Mouse (Mus musculus) telencephalon, adult 2 months (tissue): ENCODE results near the gene Ap5z1.

Source experiments
- DNase-seq: peaks from one replicate; pipeline ENCODE4 v3.0.0-alpha.2; 2011; ENCODE audit warnings: low read depth, low spot score

The Ap5z1 gene

DNA sequence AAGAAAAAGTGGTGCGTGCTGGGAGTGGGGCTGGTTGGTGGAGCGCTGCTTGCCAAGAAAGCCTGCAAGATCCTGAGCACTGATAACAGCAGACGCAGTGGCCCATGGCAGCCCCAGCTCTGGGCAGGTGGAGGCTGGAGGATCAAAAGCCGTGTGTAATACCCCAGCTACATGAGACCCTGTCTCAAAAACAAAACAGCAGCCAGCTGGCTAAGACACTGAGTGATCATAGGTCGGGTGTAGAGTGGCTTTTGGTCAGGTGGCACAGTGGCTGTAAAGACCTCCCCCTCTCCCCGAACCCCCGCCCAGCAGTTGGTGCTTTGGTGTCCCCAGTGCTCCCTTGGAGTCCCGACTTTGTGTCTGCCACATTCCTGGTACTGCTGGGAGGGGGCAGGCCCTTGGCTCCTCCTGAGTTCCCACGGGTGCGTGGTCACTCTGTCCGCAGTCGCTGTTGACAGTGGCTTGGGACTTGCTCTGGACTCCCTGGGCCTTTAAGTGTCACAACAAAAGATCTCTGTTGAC, 23.8 kb upstream of the Ap5z1 start:
- DNase-seq: no peak

DNA sequence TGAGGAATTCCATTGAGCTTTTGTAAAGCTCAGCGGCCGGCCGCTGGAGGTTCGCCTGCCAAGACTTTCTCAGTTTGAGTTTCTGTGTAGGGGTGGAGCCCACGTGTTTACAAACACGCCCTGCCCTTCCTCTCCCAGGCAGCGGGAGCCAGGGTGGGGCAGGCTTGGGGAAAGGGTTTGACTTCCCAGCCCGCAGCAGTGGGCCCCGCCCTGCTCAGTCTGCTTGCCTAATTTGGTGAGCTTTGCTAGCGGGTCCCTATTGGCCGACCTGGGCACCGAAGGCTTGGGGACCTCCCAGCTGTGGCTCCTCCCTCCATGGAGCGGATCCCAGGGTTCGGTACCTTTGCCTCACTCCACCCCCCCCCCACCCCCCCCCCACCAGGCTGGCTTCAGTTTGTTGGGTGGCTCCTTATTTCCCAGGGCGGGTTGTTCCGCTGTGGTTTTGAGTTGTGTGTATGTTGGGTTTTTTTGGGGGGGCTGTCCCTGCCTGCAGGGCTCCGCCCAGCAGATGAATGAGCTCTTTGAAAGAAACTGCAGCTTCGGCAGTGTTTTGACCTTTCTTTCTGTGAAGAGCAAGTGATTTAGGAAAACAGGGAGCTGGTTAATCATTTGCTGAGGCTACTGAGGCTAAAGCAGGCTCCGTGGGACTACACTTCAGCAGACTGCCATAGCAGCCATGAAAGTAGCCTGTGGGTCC, 23.1 kb upstream of the Ap5z1 start:
- no peak for DNase-seq

DNA sequence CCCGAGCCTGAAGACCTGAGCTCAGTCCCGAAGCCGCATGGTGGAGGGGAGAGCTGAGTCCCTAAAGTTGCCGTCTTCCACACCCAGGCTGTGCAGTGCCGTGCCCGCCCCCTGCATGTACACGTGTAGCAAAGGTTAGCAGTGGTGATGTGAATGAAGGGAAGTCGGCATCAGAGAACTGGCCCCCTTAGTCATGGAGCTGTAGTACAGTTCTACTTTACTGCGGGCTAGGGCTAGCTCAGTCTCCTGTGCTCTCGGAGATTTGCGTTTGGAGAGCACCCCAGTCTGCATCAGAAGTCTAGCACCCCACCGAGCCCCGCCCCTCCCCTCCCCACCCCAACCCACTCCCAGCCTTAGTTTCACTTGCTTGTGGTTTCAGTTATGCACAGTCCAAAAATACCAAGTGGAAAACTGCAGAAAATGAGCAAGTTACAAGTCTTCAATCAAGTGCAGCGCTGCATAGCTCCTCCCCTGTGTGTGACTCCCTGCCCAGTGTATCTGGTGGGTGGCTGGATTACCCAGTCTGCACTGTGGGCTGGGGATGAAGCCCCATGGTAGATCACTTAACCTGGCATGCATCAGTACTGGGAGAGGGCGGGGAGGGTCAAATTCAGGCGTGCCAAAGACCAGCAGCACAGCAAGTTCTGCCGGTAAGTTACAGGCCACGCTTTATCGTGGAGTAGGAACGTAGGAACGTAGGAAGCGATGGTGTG, 22.3 kb upstream of the Ap5z1 start:
- no peak for DNase-seq

DNA sequence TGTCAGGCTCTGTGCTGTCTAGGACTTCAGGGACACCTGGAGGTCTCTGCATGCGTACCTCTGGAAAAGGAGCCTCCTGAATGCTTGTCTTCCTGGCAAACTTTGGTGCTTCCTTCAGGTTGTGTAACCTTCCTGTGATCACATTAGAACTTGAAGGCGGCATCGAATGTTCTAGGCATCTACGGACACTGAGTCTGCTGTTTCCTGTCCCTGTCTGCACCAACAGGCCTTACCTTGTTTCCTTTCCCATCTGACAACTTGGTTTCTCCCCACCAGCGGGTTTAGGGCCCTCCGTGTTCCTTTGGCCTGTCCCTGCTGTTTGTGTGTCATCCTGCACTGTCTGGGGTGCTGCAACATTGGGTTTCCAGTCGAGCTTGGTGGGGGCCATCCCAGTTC, 21.7 kb upstream of the Ap5z1 start:
- no peak for DNase-seq

DNA sequence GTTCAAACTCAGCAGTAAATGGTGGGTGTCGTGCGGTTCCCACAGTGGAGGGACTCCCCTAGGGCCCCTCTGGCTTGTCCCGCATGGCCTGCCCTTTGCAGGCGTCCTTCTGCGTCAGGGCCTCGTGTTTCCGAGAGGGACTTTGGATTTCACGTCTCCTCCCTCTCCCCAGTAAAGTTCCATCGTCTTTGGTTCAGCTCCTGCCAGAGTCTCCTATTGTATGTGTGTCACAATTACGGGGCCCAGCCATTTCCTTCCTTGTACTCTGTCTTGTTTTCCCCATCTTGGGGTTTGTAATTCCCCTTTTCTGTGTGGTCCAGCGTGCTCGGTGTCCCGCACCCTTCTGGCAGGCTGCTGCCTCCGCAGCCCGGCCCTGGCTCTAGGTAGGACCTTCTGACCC, 20.2 kb upstream of the Ap5z1 start:
- no peak for DNase-seq

DNA sequence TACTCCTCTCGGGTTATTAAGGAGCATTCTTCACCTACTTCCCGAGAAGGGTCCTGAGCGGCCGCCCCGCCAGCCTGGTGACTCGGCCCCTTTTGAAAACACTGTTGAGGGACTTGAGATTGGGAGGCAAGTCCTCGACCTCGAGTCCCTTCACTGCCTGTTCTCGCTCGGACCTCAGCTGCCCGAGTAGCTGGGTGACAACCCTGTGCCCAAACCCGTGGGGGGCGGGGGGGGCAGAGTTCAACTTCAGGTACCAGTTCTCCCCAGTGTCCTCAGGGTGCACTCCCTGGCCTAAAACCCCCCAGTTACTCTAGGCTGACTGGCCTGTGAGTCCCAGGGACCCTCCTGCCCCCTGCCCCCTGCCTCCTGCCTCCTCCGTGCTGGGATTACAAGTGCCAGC, 19.8 kb upstream of the Ap5z1 start:
- no peak for DNase-seq

DNA sequence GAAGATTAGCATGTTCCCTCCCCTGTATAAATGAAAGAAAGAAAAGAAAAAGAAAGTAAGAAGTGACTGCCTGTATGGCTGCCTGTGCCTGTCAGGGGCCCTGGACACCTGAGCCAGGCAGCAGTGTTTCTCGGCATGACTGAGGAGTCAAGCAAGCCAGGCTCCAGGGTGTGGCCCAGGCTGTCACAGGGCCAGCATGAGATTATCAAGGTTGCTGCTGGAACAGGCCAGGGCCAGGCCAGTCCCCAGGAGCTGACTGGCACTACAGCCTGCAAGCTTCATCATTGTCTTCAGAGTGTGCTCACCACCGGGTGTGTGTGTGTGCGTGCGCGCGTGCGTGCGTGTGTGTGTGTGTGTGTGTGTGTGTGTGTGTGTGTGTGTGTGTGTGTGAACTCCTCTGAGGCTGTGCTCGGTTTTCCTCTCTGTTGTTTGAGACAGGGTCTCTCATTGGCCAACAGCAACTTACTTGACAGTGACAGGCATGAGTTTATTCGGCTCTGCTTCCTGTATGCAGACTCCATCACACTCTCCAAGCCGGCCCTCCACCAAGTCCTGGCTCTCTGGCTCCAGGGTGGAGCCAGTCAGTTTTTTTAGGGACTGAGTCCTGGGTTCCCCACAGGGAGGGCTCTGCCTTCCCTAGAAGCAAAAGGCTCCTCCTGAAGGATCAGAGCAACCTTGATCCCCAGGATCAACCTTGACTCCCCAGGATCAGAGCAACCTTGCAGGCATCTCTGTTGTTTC, 18.8 kb upstream of the Ap5z1 start:
- DNase-seq: no peak

DNA sequence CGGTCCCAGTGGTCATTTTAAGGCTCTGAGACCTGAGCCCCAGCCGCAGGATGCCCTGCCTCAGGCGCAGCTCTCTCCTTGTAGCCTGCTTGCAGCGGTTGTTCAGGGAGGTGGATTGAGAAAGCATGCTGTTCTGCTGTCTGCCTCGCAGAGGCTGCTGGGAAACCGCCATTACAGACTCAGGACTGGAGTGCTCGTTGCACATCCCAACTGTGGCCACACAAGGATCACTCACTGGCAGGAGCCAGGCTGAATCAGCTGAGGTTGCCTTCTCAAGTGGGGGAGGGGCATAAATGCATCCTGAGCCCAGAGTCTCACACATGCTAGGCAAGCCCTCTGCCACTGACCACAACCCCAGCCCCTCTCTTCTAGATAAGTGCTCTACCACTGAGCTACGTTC, 18.0 kb upstream of the Ap5z1 start:
- DNase-seq: no peak

DNA sequence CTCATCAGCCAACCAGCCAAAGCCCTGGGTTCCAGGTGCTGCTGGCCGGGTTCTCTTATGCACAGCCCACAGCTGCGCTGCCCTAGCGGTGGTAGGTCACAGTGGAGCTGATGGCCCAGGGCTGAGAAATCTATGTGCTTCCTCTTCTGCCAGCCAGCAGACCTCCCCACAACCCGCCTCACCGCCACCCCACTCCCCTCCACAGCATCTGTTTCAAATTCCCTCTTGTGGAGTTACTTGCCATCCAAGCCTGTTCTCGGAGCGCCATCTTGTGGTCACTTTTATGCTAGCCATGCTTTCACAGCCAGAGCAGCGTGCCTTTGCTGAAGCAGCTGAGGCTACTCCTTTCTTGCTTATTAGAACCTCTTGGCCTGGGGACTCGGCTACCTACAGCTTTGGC, 15.7 kb upstream of the Ap5z1 start:
- peak; percentile 87 for DNase-seq

DNA sequence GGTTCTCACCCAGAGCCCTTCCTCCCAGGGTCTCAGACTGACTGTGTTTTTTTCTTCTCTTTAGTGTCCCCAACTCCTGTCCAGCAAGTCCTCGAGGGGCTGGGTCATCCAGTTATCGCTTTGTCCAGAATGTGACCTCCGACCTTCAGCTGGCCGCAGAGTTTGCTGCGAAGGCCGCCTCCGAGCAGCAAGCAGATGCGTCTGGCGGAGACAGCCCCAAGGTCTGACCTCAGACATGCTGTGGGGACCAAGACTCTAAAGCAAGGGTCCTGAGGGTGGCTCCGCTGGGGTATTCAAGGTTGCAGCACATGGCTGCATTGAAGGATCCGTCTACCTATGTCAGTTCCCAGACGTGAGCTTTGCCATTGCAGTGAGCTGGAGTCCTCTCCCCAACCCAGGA, 15.1 kb upstream of the Ap5z1 start:
- no peak for DNase-seq

DNA sequence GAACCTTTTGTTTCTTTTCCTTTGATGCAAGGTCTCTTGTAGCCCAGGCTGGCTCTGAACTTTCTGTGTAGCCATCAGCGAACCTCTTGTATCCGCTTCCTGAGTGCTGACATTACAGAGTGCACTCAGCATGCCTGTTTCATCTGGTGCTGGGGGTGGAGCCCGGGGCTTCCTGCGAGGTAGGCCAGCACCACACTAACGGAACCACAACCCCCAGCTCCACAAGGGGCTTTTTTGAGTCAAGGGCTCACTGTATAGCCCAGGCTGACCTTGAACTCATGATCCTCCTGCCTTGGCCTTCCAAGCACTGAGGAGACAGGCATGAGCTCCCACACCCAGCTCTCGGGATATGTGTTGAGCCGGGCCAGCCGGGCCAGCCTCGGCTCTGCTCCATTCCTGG, 12.9 kb upstream of the Ap5z1 start:
- DNase-seq: no peak

DNA sequence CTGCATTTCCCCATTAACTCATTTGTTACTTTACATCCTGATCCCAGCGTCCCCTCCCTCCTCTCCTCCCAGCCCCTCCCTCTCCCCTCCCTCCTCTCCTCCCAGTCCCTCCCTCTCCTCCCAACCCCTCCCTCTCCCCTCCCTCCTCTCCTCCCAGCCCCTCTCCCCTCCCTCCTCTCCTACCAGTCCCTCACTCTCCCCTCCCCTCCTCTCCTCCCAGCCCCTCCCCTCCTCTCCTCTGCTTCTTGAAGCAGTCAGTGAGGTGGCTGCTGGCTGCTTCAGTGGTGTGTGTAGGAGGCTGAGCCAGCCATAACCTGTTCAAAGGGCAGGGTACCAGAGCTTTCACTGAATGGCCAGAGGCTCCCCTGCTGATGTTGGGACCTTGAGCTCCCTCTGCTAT, 12.0 kb upstream of the Ap5z1 start:
- no peak for DNase-seq

DNA sequence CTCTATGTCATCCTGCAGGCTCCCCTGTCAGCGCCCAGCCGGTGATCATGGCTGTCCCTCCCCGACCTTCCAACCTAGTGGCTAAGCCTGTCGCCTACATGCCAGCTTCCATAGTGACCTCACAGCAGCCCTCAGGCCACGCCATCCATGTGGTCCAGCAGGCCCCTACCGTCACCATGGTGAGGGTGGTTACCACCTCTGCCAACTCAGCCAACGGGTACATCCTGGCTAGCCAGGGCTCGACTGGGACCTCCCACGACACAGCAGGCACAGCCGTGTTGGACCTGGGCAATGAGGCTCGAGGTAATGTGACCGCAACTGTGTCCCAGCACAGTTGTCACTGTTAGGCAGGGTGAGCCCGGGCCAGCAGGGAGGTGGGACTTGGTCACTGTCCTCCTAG, 10.0 kb upstream of the Ap5z1 start:
- DNase-seq: no peak

DNA sequence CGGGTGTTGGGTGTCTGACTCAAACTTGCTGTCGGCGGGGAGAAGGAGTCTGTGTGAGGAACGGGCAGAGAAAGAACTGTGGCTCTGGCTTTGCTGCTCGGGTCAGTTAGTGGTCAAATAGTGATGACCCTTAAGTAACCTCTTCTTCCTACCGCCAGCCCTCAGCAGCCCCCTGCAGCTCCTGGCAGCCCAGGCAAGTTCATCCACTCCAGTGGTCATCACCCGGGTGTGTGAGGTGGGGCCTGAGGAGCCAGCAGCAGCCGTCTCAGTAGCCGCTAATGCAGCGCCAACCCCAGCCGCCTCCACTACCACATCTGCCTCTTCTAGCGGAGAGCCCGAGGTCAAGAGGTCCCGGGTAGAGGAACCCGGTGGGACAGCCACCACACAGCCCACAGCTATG, 7.4 kb upstream of the Ap5z1 start:
- no peak for DNase-seq

DNA sequence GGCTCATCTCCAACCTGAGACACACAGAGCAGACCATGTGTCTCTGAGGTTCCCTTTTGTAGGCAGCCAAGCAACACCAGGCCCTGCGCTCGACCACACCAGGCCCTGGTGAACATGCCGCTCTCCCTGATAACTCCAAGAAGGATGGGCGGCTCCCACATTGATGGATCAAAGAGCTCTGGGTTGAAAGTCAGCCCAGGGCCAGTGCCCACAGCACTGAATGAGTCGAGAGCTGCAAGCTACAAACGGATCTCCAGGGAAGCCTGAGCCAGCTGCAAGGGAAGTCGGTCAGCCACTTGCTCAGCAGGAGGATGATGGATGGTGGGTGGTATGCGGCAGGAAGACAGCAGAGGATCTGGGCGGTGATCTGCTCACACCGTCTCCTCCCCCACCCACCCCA, 6.4 kb upstream of the Ap5z1 start:
- DNase-seq: no peak

DNA sequence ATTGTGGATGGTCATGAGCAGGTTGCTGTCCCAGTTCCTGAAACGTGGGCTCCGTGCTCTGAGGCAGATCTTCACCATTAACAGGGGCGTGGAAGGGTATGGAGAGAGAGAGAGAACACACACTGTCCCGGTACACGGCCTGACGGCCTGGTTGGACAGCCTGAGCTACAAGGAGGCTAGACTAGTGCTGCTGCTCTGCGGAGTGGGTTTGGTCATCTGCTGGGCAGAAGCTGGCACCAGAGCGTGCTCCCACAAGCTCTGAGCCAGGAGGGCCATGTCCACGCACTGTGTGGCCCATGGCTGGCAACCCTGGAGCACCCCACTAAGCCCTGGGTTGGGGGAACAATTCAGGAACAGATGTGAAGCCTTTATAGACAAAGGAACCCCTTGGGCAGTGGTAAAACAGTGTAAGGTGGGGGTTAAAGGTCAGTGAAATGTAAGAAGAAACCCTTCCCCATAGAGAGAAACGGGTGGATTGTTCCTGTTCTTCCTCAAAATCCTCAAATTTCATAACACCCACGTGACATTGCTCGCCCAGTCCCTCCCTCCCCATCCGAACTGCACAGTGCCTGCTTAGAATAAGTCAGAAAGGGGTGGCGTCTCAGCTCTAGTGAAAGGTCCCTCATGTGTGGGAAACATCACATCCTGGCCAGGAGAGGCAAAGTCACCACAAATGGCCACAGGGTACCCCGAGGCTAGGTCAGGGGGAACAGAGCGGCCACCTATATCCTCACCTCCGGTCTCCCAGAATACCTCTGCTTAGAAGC, 4.8 kb upstream of the Ap5z1 start:
- no peak for DNase-seq

DNA sequence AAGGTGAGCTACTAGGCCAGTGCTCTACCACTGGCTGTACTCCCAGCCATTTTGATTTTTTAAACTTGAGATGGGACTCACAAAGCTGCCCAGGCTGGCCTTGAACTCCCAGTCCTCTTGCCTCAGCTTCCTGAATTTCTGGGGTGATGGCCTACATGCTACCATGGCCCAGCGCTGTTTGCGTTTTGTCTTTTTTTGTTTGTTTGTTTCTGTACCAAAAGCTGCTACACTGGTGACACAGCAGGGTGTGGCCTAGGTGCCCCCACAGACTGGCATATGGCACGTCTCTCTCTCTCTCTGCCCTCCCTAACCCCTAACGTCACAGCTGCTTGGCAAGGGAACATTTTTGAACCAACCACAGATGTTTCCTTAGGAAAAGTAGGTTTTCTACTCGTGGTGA, 3.9 kb upstream of the Ap5z1 start:
- DNase-seq: no peak

DNA sequence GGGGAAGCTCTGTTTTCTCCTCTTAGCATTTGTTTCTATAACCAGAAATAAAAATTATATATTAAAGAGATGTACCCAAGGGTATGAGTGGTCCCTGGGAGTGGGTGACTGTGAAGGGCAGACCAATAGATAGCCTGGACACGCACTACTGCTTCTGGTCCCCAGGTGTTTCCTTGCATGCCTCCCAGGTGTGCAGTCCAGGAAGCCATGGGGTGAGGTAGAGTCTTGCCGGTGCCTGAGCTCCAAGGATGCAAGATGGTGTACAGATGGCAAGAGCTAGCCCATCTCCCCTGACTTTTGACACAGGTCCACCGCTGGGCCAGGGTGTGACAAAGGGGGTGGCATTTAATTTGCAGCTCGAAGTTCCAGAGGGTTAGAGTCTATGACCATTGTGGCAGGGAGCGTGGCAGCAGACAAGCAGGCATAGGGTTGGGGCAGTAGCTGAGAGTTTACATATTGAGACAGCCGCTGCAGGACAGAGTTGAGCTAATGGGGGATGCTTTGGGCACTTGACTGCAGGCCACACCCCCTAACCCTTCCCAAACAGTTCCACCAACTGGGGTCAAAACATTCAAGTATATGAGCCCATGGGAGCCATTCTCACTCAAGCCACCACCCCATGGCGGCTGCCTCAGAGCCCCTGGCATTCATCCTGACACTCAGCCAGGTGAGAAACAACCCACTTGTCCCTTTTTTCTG, 1.7 kb upstream of the Ap5z1 start:
- DNase-seq: no peak

DNA sequence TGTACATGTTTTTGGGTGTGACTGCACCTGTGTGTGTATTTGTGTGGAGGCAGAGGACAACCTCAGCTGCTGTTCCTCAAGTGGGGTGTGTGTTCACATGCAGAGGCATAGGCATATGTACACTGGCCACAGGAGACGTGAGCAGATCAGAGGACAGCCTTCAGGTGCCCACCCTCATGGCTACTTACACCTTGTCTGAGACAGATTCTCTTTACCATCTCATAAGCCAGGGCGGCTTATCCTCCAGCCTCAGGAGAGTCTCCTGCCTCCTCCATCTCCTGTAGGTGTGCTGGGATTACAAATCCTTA, 1.1 kb upstream of the Ap5z1 start:
- no peak for DNase-seq

DNA sequence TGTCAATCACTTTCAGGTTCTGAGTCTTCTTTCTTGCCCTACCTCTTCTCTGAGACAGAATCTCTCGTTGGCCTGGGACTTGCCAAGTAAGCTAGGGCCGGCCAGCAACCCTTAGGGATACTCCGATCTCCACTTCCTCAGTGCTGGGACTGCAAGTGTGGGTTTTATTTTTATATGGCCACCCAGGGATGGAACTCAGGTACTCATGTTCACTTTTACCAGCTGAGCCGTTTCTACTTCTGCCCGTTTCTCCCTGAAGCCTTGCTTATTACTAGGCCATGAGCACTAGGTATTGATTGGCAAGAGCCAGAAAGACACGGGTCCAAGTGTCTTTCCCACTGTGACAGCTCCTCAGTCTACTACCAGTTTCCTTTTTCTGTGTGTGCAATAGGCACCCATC, 733 bp upstream of the Ap5z1 start:
- DNase-seq: no peak

DNA sequence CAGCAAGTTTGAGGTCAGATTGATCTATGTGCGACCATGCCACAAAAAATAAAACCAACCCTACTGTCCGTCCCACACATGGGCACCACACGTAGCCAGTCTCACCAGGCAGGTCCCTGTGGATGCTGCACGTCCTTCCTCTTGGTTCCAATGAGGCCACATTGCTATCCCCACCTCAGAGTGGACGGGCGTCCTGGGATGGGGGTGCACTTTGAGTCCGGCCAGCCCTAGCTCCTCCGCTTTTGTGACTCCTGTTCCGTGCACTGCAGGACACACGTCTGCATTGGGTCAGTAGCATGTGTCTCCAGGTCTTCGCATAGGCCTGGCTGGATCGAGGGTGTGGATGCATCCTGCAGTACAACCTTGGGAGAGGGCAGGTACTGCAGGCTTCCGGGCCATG, 4.6 kb downstream of the Ap5z1 start:
- DNase-seq: no peak

DNA sequence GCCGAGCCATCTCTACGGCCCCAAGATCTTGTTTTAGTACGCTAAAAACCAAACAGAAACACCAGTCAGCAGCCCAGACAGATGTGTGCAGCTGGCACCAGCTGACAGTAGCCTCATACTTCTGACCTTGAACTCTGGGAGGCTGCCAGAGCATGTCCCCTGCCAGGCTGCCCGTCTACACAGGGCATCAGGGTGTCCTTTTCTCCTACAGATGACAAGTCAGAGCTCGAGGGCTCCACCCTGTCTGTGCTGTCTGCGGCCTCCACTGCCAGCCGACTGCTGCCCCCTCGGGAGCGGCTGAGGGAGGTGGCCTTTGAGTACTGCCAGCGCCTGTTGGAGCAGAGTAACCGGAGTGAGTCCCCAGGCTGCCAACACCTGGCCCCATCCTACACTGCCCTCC, 6.1 kb downstream of the Ap5z1 start:
- no peak for DNase-seq
